Mouse (Mus musculus) neural tube, embryonic 13.5 days (tissue): ENCODE data around the gene Erbb3. TPM values are rescaled to one million over a fixed set of nuclear protein-coding genes. Genes with fewer than 3 reads are reported as not detected.
"Not testable (repeated sequence)": the region's sequence is repeated elsewhere in the genome, so short reads cannot be mapped to it uniquely, and the experiment has no call there.

Experiments used
- ATAC-seq: fragments of 200-750 bp; cut with Nextera tagmentation; 2 replicates; pipeline ENCODE4 v1.8.0; 2017; ENCODE audit warnings: low read depth, mild to moderate bottlenecking, moderate TSS enrichment, moderate library complexity
- H3K27ac ChIP-seq: fragments of 300-500 bp; sonication (generic); replicated peaks from 2 replicates; pipeline ENCODE4 v1.5.1; 2015; ENCODE audit warnings: moderate library complexity, mild to moderate bottlenecking, inconsistent platforms
- H3K27me3 ChIP-seq: fragments of 300-500 bp; sonication (generic); 2 replicates; pipeline ENCODE4 v1.6.1; 2015; ENCODE audit warnings: mild to moderate bottlenecking, inconsistent platforms
- H3K36me3 ChIP-seq: fragments of 300-500 bp; sonication (generic); 2 replicates; pipeline ENCODE4 v1.6.1; 2015; ENCODE audit warnings: mild to moderate bottlenecking, inconsistent platforms
- H3K4me1 ChIP-seq: fragments of 300-500 bp; sonication (generic); replicated peaks from 2 replicates; pipeline ENCODE4 v1.6.1; 2015; ENCODE audit warnings: inconsistent platforms
- H3K4me2 ChIP-seq: fragments of 300-500 bp; sonication (generic); 2 replicates; pipeline ENCODE4 v1.6.1; 2015; ENCODE audit warnings: inconsistent platforms, mild to moderate bottlenecking, moderate library complexity
- H3K4me3 ChIP-seq: fragments of 300-500 bp; sonication (generic); 2 replicates; pipeline ENCODE4 v1.5.1; 2015; ENCODE audit warnings: mild to moderate bottlenecking, inconsistent platforms
- H3K9ac ChIP-seq: fragments of 300-500 bp; sonication (generic); 2 replicates; pipeline ENCODE4 v1.6.1; 2015; ENCODE audit warnings: moderate library complexity, mild to moderate bottlenecking, inconsistent platforms
- H3K9me3 ChIP-seq: fragments of 300-500 bp; sonication (generic); 2 replicates; pipeline ENCODE4 v1.6.1; 2016; ENCODE audit warnings: inconsistent platforms
- WGBS: fragments of 180-500 bp; shearing (Covaris S2); methylation state at CpG from one replicate; pipeline ENCODE4 v1.1.7; 2015; 5-methylcytosine and 5-hydroxymethylcytosine counted together
- polyA plus RNA-seq: library from polyadenylated mRNA; unstranded; fragments of >200 nt; fragmentation: Nextera tagmentation; extraction: Ambion mirVana; gene quantifications from 2 replicates; pipeline ENCODE4 v1.2.1, GENCODE M21; 2015

Erbb3 gene
- polyA plus RNA-seq, 1 experiment from 2014 or later = 9.9 TPM

DNA sequence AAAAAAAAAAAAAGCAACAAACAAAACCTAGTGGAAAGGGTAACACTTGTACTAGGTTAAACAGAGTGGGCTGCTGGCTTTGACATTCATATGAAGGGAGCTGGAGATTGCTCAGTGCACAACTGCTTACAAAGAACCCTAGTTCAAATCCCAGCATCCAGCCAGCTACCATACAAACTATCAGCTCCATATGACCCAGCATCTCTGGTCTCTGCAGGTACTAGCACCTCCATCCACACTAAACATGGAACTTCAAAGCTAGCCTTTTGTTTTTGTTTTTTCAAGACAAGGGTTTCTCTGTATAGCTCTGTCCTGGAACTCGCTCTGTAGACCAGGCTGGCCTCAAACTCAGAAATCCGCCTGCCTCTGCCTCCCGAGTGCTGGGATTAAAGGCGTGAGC is 33.2 kb upstream of the Erbb3 start:
- H3K9ac ChIP-seq = no peak overlapping the region
- ATAC-seq = no peak
- H3K4me1 ChIP-seq = peaks cover 11% of the 10 kb centered on the region
- H3K4me2 ChIP-seq = no peak overlapping the region
- no peak overlapping the region for H3K4me3 ChIP-seq
- H3K27me3 ChIP-seq = no peaks in the 10 kb centered on the region
- peaks cover 27% of the 10 kb centered on the region for H3K36me3 ChIP-seq
- H3K27ac ChIP-seq = no peak overlapping the region
- H3K9me3 ChIP-seq = no peaks in the 10 kb centered on the region
- 75% methylated on average over 4 of the region's 4 CpGs for WGBS

DNA sequence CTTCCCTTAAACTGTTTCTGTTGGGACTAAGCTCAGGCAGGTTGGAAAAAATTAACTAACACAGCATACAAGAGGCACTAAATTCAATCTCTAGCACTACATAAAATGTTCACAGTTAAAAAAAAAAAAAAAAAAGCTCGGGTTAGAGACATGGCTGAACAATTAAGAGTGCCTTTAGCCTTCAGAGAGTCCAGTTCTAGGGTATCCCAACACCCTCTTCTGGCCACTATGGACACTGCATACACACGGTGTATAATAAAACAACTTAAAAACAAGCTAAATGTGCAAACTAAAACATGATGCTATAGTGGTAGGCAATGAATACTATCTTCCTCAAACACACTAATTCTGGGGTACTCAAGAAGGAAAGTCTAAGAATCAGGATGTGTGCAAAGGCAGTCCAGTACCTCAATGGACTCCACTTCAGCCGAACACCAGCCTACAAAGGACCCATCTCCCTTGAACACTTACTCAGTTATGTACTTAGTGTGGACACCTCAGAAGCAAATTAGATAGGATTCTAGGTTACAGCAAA is 32.6 kb upstream of the Erbb3 start:
- H3K4me2 ChIP-seq = no peak overlapping the region
- peaks cover 11% of the 10 kb centered on the region for H3K4me1 ChIP-seq
- H3K4me3 ChIP-seq = no peak overlapping the region
- no peak overlapping the region for H3K27ac ChIP-seq
- no peak for ATAC-seq
- H3K36me3 ChIP-seq = peaks cover 27% of the 10 kb centered on the region
- no peak overlapping the region for H3K9ac ChIP-seq
- no peaks in the 10 kb centered on the region for H3K9me3 ChIP-seq
- WGBS = 72% methylated on average over 3 of the region's 3 CpGs
- H3K27me3 ChIP-seq = no peaks in the 10 kb centered on the region

DNA sequence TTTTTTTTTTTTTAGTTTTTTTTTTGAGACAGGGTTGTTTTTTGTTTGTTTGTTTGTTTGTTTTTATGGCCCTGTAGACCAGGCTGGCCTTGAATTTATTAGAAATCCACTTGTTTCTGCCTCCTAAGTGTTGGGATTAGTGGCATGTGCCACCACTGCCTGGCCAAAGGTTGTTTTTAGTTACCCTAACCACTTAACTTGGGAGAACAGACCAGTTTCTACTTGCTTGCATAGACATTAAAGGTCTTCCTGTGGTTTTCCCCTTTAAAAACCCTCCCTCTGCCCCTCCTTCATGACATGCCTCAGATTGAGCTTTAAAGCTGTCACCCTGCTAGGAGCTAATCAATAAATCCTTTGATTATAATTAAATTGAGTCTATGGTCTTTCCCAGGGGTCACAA is 30.8 kb upstream of the Erbb3 start:
- ATAC-seq = no peak
- no peak overlapping the region for H3K27ac ChIP-seq
- no peak overlapping the region for H3K4me2 ChIP-seq
- H3K4me3 ChIP-seq = no peak overlapping the region
- peaks cover 27% of the 10 kb centered on the region for H3K36me3 ChIP-seq
- no peaks in the 10 kb centered on the region for H3K27me3 ChIP-seq
- H3K9ac ChIP-seq = no peak overlapping the region
- peaks cover 6% of the 10 kb centered on the region for H3K4me1 ChIP-seq
- no peaks in the 10 kb centered on the region for H3K9me3 ChIP-seq

DNA sequence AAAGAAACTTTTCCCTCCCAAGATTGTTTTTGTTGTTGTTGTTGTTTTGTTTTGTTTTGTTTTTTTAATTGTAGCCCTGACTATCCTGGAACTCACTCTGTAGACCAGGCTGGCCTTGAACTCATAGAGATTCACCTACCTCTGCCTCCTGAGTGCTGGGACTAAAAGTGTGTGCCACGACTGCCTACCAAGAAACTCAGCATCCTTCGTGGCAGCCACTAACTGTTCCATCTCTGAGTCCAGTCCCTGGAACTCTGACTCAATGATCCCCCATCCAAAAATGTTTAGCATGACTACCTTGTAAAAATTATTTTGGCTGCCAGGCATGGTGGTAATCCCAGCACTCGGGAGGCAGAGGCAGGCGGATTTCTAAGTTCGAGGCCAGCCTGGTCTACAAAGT is 29.7 kb upstream of the Erbb3 start:
- H3K36me3 ChIP-seq = peaks cover 16% of the 10 kb centered on the region
- not testable (repeated sequence) for H3K9ac ChIP-seq, H3K9me3 ChIP-seq, H3K27me3 ChIP-seq, H3K4me3 ChIP-seq, H3K4me1 ChIP-seq, ATAC-seq, H3K4me2 ChIP-seq, H3K27ac ChIP-seq
- 92% methylated on average over 5 of the region's 5 CpGs for WGBS

DNA sequence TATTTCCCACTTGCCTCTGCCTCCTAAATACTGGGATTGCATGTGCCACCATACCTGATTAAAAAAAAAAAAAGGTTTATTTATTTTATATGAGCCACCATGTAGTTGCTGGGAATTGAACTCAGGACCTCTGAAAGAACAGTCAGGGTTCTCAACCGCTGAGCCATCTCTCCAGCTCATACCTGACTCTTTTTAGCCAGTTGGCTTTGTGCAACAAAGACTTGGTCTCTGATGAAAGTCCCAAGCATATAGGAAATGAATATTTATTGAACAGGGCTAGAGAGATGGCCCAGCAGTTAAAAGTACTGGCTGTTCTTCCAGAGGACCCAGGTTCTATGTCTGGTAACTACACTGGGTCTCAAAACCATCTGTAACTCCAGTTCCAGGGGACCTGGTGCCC is 29.1 kb upstream of the Erbb3 start:
- no peak for ATAC-seq
- WGBS = 80% methylated on average over 1 of the region's 1 CpGs
- H3K9me3 ChIP-seq = no peaks in the 10 kb centered on the region

DNA sequence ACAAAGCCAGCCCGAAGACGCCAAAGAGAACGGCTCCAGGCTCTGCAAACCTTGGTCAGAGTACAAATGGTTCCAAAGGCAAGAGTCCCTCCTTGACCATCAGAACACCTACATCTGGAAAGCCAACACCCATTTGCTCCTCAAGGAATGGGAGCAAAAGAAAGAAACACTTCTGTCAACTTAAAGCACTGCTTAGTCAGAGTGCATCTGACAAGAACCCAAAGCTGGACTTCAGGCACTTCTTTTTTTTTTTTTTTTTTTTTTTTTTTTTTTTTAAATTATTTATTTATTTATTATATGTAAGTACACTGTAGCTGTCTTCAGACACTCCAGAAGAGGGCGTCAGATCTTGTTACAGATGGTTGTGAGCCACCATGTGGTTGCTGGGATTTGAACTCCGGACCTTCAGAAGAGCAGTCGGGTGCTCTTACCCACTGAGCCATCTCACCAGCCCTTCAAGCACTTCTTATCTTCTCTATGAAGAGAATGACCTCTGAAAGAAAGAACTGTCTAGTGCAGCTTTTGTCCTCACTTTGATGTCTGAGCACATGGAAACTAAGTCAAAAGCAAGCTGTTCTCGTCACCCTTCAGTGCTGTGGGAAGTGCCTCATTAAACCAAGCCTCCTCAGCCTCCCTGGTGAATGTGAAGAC is 26.5 kb upstream of the Erbb3 start:
- H3K36me3 ChIP-seq, H3K4me2 ChIP-seq, H3K4me1 ChIP-seq, H3K27ac ChIP-seq, H3K4me3 ChIP-seq, ATAC-seq, H3K9ac ChIP-seq, H3K27me3 ChIP-seq, H3K9me3 ChIP-seq: not testable (repeated sequence)
- WGBS = 85% methylated on average over 6 of the region's 7 CpGs

More for the DNA sequence above, 29.1 kb upstream of the Erbb3 start:
- H3K27me3 ChIP-seq = no peaks in the 10 kb centered on the region
- no peak overlapping the region for H3K27ac ChIP-seq
- no peaks in the 10 kb centered on the region for H3K4me1 ChIP-seq
- peaks cover 10% of the 10 kb centered on the region for H3K36me3 ChIP-seq
- no peak overlapping the region for H3K4me2 ChIP-seq
- H3K4me3 ChIP-seq = no peak overlapping the region
- no peak overlapping the region for H3K9ac ChIP-seq

DNA sequence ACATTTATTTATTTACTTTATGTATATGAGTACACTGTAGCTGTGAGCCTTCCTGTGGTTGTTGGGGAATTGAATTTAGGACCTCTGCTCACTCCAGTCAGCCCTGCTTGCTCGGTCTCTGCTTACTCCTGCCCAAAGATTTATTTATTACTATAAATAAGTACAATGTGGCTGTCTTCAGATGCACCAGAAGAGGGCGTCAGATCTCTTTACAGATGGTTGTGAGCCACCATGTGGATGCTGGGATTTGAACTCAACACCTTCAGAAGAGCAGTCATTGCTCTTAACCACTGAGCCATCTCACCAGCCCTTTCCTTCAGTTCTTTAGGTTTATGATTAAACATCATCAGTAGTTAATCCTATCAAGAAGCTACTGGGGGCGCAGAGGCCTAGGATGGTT is 25.5 kb upstream of the Erbb3 start:
- Histone ChIP-seq H3K9ac (no peak overlapping the region), H3K4me3 (no peak overlapping the region), H3K4me1 (no peaks in the 10 kb centered on the region), H3K27ac (no peak overlapping the region), H3K9me3 (no peaks in the 10 kb centered on the region), H3K4me2 (no peak overlapping the region), H3K27me3 (no peaks in the 10 kb centered on the region), H3K36me3 (no peaks in the 10 kb centered on the region)
- ATAC-seq = no peak
- WGBS = 51% methylated on average over 3 of the region's 3 CpGs

DNA sequence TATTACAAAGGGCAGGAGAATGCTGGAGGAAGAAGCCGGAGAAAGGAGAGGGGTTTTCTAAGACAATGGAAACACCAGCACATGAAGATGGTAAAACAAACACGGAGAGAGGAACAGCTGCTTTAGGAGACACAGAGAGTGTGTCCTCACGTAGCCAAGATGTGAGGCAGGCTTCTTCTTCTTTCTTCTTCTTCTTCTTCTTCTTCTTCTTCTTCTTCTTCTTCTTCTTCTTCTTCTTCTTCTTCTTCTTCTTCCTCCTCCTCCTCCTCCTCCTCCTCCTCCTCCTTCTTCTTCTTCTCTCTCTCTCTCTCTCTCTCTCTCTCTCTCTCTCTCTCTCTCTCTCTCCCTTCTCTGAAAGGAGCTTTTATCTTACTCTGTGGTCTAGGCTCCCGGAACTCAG is 24.4 kb upstream of the Erbb3 start:
- not testable (repeated sequence) for H3K36me3 ChIP-seq, H3K27me3 ChIP-seq, H3K9ac ChIP-seq, H3K27ac ChIP-seq, H3K4me1 ChIP-seq, ATAC-seq, H3K9me3 ChIP-seq, H3K4me3 ChIP-seq, H3K4me2 ChIP-seq
- 70% methylated on average over 4 of the region's 4 CpGs for WGBS

DNA sequence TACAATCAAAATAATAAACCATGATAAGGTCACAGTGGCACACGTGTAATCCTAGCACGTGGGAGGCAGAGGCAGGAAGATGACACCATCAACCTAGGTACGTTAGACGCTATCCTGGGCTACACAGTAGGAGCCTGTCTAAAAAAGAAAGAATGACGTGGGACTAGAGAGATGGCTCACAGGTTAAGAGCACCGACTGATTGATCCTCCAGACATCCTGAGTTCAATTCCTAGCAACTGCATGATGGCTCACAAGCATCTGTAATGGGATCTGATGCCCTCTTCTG is 23.6 kb upstream of the Erbb3 start:
- H3K27ac ChIP-seq = no peak overlapping the region
- no peaks in the 10 kb centered on the region for H3K4me1 ChIP-seq
- H3K4me3 ChIP-seq = no peak overlapping the region
- H3K4me2 ChIP-seq = peak overlapping the region; percentile 28
- no peaks in the 10 kb centered on the region for H3K36me3 ChIP-seq
- H3K27me3 ChIP-seq = no peaks in the 10 kb centered on the region
- no peak for ATAC-seq
- WGBS = 40% methylated on average over 6 of the region's 6 CpGs
- H3K9me3 ChIP-seq = no peaks in the 10 kb centered on the region
- H3K9ac ChIP-seq = peak overlapping the region; percentile 28; the same call in 1 of the 2 replicates

DNA sequence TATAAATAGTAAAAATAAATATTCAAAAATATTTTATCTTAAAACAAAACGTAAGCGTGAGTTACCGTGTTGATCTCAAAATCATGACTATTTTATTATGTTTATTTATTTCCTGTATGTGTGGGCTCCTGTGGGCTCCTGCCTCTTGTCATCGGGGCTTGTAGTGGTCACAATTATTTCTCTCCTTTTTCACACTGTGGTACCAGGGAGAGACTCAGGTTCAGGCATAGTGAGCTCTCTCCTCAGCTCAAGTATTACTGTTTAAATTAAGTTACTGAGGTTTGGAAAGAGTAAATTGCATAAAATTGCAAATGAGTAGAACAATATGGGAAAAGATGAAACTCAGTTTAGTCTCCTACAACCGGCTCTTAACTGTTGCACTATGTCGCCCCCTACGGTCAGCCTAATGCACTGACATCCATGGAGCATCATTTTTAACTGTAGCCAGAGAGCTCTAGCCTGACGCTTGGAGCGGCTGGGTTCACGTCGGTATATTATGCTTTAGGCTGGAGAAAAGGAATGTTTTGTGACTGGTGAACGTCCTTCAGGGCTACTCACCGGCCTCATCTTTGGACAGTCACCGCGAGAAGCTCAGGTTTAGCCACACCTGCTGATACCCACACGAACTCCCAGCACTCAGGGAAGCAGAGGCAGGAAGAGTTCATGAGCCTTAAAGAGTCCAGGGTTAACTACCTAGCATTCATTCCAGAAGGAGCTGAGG is 23.1 kb upstream of the Erbb3 start:
- peak; percentile 63; the same call in 1 of the 2 replicates for ATAC-seq
- H3K4me2 ChIP-seq = peak overlapping the region; percentile 28
- H3K27me3 ChIP-seq = no peaks in the 10 kb centered on the region
- no peaks in the 10 kb centered on the region for H3K4me1 ChIP-seq
- H3K9ac ChIP-seq = peak overlapping the region; percentile 28; the same call in 1 of the 2 replicates
- no peak overlapping the region for H3K4me3 ChIP-seq
- H3K36me3 ChIP-seq = no peaks in the 10 kb centered on the region
- H3K9me3 ChIP-seq = no peaks in the 10 kb centered on the region
- WGBS = 14% methylated on average over 16 of the region's 16 CpGs
- no peak overlapping the region for H3K27ac ChIP-seq

DNA sequence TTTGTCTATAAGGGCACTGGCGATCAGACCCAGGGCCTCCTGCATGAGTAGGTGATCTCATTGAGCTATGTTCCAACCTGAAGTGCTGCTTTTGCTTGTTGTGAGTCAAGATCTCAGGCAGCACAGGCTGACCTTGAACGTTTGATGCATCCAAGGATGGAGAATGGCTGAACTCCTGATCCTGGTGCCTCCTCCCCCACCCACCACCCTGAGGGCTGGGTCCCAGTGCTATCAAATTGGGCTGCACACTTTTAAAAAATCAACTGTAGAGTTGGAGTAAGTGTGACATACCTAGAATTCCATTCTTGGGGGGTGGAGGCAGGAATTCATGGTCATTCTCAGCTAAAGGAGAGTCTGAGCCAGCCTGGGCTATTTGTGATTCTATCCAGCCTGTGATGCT is 17.0 kb upstream of the Erbb3 start:
- H3K27me3 ChIP-seq = no peaks in the 10 kb centered on the region
- H3K9ac ChIP-seq = no peak overlapping the region
- no peak overlapping the region for H3K27ac ChIP-seq
- H3K4me2 ChIP-seq = no peak overlapping the region
- no peak overlapping the region for H3K4me3 ChIP-seq
- ATAC-seq = no peak
- WGBS = 60% methylated on average over 2 of the region's 2 CpGs
- H3K4me1 ChIP-seq = no peaks in the 10 kb centered on the region
- no peaks in the 10 kb centered on the region for H3K9me3 ChIP-seq
- no peaks in the 10 kb centered on the region for H3K36me3 ChIP-seq

DNA sequence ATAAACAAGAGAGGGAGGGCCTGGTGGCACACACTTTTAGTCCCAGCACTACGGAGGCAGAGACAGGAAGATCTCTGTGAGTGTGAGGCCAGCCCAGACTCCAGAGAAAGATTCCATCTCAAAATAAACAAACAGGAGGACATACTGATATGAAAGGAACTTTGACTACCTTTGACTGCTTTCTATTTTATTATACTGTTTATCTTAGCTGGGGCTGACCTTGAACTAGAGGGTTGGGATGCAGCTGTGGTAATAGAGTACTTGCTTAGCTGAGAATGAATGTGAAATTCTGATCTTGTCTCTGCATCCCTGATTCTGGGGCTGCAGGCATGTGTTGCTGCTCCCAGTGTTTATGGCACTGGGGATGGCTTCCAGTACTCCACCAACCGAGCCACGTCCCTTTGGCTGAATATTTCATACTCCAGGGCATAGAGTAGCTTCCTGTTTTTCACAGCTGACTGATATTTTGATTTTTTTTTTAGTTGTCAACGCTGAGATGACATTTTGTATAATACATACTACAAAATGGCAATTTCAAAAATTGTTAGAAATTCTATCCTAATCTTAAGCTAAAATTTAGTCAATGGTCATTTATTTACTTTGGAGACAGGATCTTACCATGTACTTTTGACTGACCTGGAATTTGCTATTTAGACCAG is 13.1 kb upstream of the Erbb3 start:
- no peak overlapping the region for H3K9ac ChIP-seq

More for the DNA sequence above, 13.1 kb upstream of the Erbb3 start:
- Histone ChIP-seq H3K4me2 (no peak overlapping the region), H3K4me3 (no peak overlapping the region), H3K9me3 (no peaks in the 10 kb centered on the region), H3K4me1 (no peaks in the 10 kb centered on the region), H3K36me3 (no peaks in the 10 kb centered on the region), H3K27ac (no peak overlapping the region), H3K27me3 (no peaks in the 10 kb centered on the region)
- ATAC-seq = no peak
- 84% methylated on average over 4 of the region's 4 CpGs for WGBS
